9 mouse cellular contexts compared by ENCODE assay signal in the genomic region with DNA sequence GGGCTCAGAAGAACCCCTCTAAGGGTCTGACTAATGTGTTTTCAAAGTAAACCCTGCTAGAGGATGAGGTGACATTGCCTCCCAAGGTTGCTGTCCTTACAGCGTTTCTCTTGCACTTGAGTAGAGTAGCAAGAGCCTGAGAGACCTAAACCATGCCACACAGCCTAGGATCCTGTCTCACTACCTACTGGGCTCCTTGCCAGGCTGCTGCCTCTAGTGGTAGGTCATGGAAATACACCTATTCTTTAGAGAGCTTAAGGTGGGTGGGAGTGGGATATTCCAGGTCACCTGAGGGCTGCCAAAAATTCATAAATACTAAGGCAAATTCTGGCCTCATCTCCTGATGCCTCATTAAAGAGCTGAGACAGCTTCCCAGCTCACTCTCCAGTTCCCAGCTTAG.
DNase-seq lines count a peak whose midpoint lies in the region; TF ChIP-seq lines count a peak whose summit lies in the region.
"Had no signal": no experiment of that assay in that cellular context is flagged by ENCODE, and none has a peak within 500 bp of the region (broad histone marks: within the 10 kb centered on the region; RNA-seq: fewer than 3 reads in every experiment).

No protein-coding gene starts in this region.

- no peaks in the 10 kb centered on the region for H3K9me3 ChIP-seq in ES-Bruce4 (replicated peaks; ENCODE audit: control insufficient read depth, insufficient read depth, low read length, poor library complexity, severe bottlenecking)
- H3K9me3 ChIP-seq in embryonic facial prominence, embryonic 10.5 days: no peaks in the 10 kb centered on the region
- H3K9me3 ChIP-seq: heart, embryonic 13.5 days; midbrain, embryonic 12.5 days had no signal

- peak; percentile 72 for TF ChIP-seq CTCF in left cerebral cortex, adult 2 months (IDR thresholded peaks at IDR 0.05)
- TF ChIP-seq CTCF in ES-Bruce4 (IDR thresholded peaks at IDR 0.05; ENCODE audit: low read depth, low read length): peak; percentile 70

- H3K4me1 ChIP-seq in ES-Bruce4 (ENCODE audit: control insufficient read depth, insufficient read depth, low read length): peaks cover 2% of the 10 kb centered on the region
- H3K4me1 ChIP-seq in embryonic facial prominence, embryonic 10.5 days: peaks cover 6% of the 10 kb centered on the region; the same call in 1 of the 2 replicates
- H3K4me1 ChIP-seq: midbrain, embryonic 12.5 days had no signal

- H3K36me3 ChIP-seq in ES-Bruce4 (ENCODE audit: control insufficient read depth, insufficient read depth, low read length, poor library complexity, severe bottlenecking): no peaks in the 10 kb centered on the region
- no peaks in the 10 kb centered on the region for H3K36me3 ChIP-seq in embryonic facial prominence, embryonic 10.5 days (replicated peaks)
- H3K36me3 ChIP-seq: midbrain, embryonic 12.5 days had no signal

- TF ChIP-seq POLR2A in ES-Bruce4 (IDR thresholded peaks at IDR 0.05; ENCODE audit: insufficient read depth, low read length): no peak

- H3K27me3 ChIP-seq in ES-Bruce4 (ENCODE audit: control insufficient read depth, insufficient read depth, low read length, poor library complexity, severe bottlenecking): no peaks in the 10 kb centered on the region
- no peaks in the 10 kb centered on the region for H3K27me3 ChIP-seq in embryonic facial prominence, embryonic 10.5 days (replicated peaks; ENCODE audit: low read depth, poor library complexity, severe bottlenecking)
- H3K27me3 ChIP-seq: heart, embryonic 13.5 days; midbrain, embryonic 12.5 days had no signal

- H3K9ac ChIP-seq in ES-Bruce4 (ENCODE audit: low read depth, poor library complexity, severe bottlenecking): no peak overlapping the region
- H3K9ac ChIP-seq: heart, embryonic 13.5 days; midbrain, embryonic 12.5 days had no signal

- H3K4me3 ChIP-seq in left cerebral cortex, adult 2 months: no peak overlapping the region
- H3K4me3 ChIP-seq in ES-Bruce4 (ENCODE audit: low read depth, low read length): no peak overlapping the region
- no peak overlapping the region for H3K4me3 ChIP-seq in embryonic facial prominence, embryonic 10.5 days
- H3K4me3 ChIP-seq: heart, embryonic 13.5 days; midbrain, embryonic 12.5 days had no signal

- no peak for TF ChIP-seq EP300 in ES-Bruce4 (IDR thresholded peaks at IDR 0.05; ENCODE audit: insufficient read depth, low read depth, low read length)

- H3K27ac ChIP-seq in left cerebral cortex, adult 2 months: no peak overlapping the region
- no peak overlapping the region for H3K27ac ChIP-seq in ES-Bruce4 (ENCODE audit: insufficient read depth, low read length)
- no peak overlapping the region for H3K27ac ChIP-seq in embryonic facial prominence, embryonic 10.5 days (replicated peaks)
- H3K27ac ChIP-seq: heart, embryonic 13.5 days; midbrain, embryonic 12.5 days had no signal

- no peak for DNase-seq in left cerebral cortex, adult 2 months (ENCODE audit: extremely low spot score in 1 of 2, low spot score in 2 of 2)
- no peak for DNase-seq in left cerebral cortex, adult 8-10 months (ENCODE audit: low spot score in 2 of 2)
- peak; percentile 56 for DNase-seq in WW6 (ENCODE audit: low read depth, low spot score)
- DNase-seq in embryonic facial prominence, embryonic 10.5 days (ENCODE audit: low spot score): peak; percentile 36
- DNase-seq in lung, postnatal 25 days (ENCODE audit: low spot score): peak; percentile 51
- no peak for DNase-seq in right cerebral cortex, postnatal 36 days (ENCODE audit: low spot score in 2 of 2)

- intact Hi-C loops in left cerebral cortex, adult 2 months (cut with DNase I): loop anchor here (10.0 kb wide), 1 partner anchor 305 kb away; the partner anchor contains the start of gene Trub1

- 46% methylated on average over 1 of the region's 1 CpGs for WGBS in embryonic facial prominence, embryonic 10.5 days

Comparison
In these comparisons a context has a peak if more than half of its experiments do, and no peak if none do; other contexts are left out.
1. DNase-seq: peak in WW6 (single experiment), embryonic facial prominence, embryonic 10.5 days (single experiment) and lung, postnatal 25 days (single experiment); none in left cerebral cortex, adult 2 months (0 of 2), left cerebral cortex, adult 8-10 months (0 of 2) and right cerebral cortex, postnatal 36 days (0 of 2).